Mouse (Mus musculus): Measurements from ENCODE around the gene Coro2a.

DNA sequence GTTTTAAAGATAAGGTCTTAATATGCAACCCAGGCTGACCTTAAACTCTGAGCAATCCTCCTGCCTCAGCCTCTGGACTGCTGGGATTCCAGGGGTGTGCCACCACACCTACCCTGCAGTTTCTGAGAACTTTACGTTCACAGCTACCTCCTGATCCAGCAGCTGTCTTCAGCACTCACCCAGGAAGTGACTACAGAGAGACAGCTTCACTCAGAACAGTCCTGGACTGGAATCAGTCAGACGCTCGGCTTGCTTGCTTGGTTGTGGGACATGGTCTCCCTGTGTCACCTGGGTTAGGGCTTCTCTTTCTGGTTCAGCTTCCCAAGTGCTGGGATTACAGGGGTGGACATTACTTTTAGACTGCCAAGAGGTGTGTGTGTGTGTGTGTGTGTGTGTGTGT, 45.1 kb downstream of the Coro2a start:
- TF ChIP-seq CTCF (IDR thresholded peaks at IDR 0.05; ENCODE audit: low read depth), result no peak
- TF ChIP-seq EP300 (IDR thresholded peaks at IDR 0.05; ENCODE audit: low read depth), result no peak
